Mouse (Mus musculus) G1E (cell line): ENCODE measurements around the gene Pth2r. TPM values are rescaled to one million over a fixed set of nuclear protein-coding genes. Genes with fewer than 3 reads are reported as not detected.

Source experiments
- ATAC-seq: 2 replicates; pipeline ENCODE4 v1.8.0; 2016; ENCODE audit warnings: mild to moderate bottlenecking; ENCODE audit not compliant: insufficient number of reproducible peaks, poor library complexity, low FRiP score, severe bottlenecking; ENCODE audit errors: extremely low read depth
- DNase-seq: peaks from one replicate; pipeline ENCODE4 v3.0.0; 2012; ENCODE audit warnings: low spot score
- H3K27me3 ChIP-seq: 2 replicates; pipeline ENCODE4 v1.6.1; 2012; ENCODE audit warnings: mild to moderate bottlenecking, low read length, inconsistent platforms; ENCODE audit not compliant: insufficient read depth
- H3K36me3 ChIP-seq: replicated peaks from 2 replicates; pipeline ENCODE3; 2012; ENCODE audit warnings: mild to moderate bottlenecking, inconsistent platforms
- H3K4me1 ChIP-seq: 2 replicates; pipeline ENCODE4 v1.6.1; 2012; ENCODE audit warnings: low read depth, low read length, inconsistent platforms, mixed read lengths; ENCODE audit not compliant: insufficient read depth
- H3K4me3 ChIP-seq: 2 replicates; pipeline ENCODE4 v1.5.1; 2012; ENCODE audit warnings: low read depth, mild to moderate bottlenecking, inconsistent platforms, low read length, moderate library complexity, mixed read lengths
- H3K9me3 ChIP-seq: replicated peaks from 2 replicates; pipeline ENCODE4 v1.6.1; 2012; ENCODE audit warnings: inconsistent platforms
- CTCF ChIP-seq: IDR thresholded peaks from 2 replicates; pipeline ENCODE4 v1.5.1; 2012; ENCODE audit warnings: low read depth, low read length, inconsistent platforms, mixed read lengths
- GATA1 ChIP-seq: IDR thresholded peaks from 2 replicates; pipeline ENCODE4 v1.6.1; 2012; ENCODE audit warnings: borderline replicate concordance, low read length, inconsistent platforms, mixed read lengths
- GATA2 ChIP-seq: IDR thresholded peaks from 2 replicates; pipeline ENCODE4 v1.6.1; 2012; ENCODE audit warnings: low read depth, low read length, inconsistent platforms, borderline replicate concordance
- POLR2AphosphoS5 ChIP-seq: IDR thresholded peaks from 2 replicates; pipeline ENCODE4 v1.6.1; 2012; ENCODE audit warnings: low read depth, low read length, inconsistent platforms; ENCODE audit not compliant: insufficient replicate concordance
- TAL1 ChIP-seq: conservative IDR thresholded peaks from 2 replicates; pipeline ENCODE4 v1.6.1; 2012; ENCODE audit warnings: low read depth, low read length, inconsistent platforms, mixed read lengths
- polyA plus RNA-seq: library from polyadenylated mRNA; stranded (reverse); fragments of >175 nt; gene quantifications from 2 replicates; pipeline ENCODE4 v1.2.3, GENCODE M21; 2012
- total RNA-seq, 2 experiments: library from RNA; stranded (forward) in 1 of 2; stranded (reverse) in 1 of 2; fragments of 200-1000 nt in 1 of 2; fragments of >200 nt in 1 of 2; fragmentation: Nextera tagmentation in 1 of 2; gene quantifications; 2 replicates each; pipeline ENCODE4 v1.2.3; 2014 to 2017

The Pth2r gene
- total and polyA plus RNA-seq, 3 experiments, result not detected

DNA sequence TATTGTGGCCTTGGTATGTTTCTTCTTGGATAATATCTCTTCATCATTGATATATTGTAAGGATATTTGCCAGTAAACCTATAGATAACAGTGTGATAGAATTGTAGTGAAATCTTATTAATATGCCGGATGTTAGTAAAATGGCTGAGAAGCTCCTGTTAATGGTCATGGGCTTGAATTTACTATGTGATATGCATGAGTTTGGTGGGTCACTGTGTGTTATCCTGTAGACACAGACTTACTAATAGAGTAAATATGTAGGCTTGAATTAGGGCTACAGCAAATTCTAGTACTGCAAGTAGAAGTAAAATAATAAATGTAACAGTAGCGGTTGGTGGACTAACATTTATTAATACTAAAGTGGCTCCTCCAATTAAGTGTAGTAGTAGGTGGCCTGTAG lies 139.1 kb downstream of the Pth2r start:
- no peak for DNase-seq
- H3K36me3 ChIP-seq, result no peaks in the 10 kb centered on the region

GRCm38 (mm10) chr1:65422501-65423010 lies 140.7 kb downstream of the Pth2r start:
- Histone ChIP-seq H3K4me3 (no peak overlapping the region), H3K36me3 (no peaks in the 10 kb centered on the region), H3K4me1 (no peaks in the 10 kb centered on the region), H3K27me3 (no peaks in the 10 kb centered on the region), H3K9me3 (no peaks in the 10 kb centered on the region)
- no peak for DNase-seq
- no peak for TF ChIP-seq CTCF
- TF ChIP-seq TAL1, result no peak
- TF ChIP-seq GATA1, result no peak
- TF ChIP-seq GATA2, result no peak
- no peak for TF ChIP-seq POLR2AphosphoS5
- ATAC-seq, result no peak

More for the DNA sequence above, 139.1 kb downstream of the Pth2r start:
- Histone ChIP-seq H3K4me1 (no peaks in the 10 kb centered on the region), H3K27me3 (no peaks in the 10 kb centered on the region), H3K9me3 (no peaks in the 10 kb centered on the region), H3K4me3 (no peak overlapping the region)
- ATAC-seq, result peak; percentile 81
- TF ChIP-seq TAL1 (no peak), GATA2 (no peak), CTCF (no peak), POLR2AphosphoS5 (no peak), GATA1 (no peak)

Other genes starting within 250 kb of the Pth2r start
- not detected in 2 replicates for gene Akr1cl, start 249.3 kb upstream of the Pth2r start, total RNA-seq (2014; fragmentation: Nextera tagmentation)
- gene Akr1cl, start 249.3 kb upstream of the Pth2r start, total RNA-seq (2017), result 0.27 and 0.46 TPM in 2 replicates
- not detected in 2 replicates for gene Akr1cl, start 249.3 kb upstream of the Pth2r start, polyA plus RNA-seq
- not detected in 2 replicates for gene Cryge, start 230.9 kb upstream of the Pth2r start, total RNA-seq (2014; fragmentation: Nextera tagmentation)
- 0.76 TPM in 1 of 2 replicates, not detected in the other for gene Cryge, start 230.9 kb upstream of the Pth2r start, total RNA-seq (2017)
- gene Cryge, start 230.9 kb upstream of the Pth2r start, polyA plus RNA-seq, result not detected in 2 replicates
- gene Crygd, start 218.6 kb upstream of the Pth2r start, total RNA-seq (2014; fragmentation: Nextera tagmentation), result not detected in 2 replicates
- gene Crygd, start 218.6 kb upstream of the Pth2r start, total RNA-seq (2017), result 0.49 TPM in 1 of 2 replicates, not detected in the other
- not detected in 2 replicates for gene Crygd, start 218.6 kb upstream of the Pth2r start, polyA plus RNA-seq
- not detected in 2 replicates for gene Crygc, start 208.4 kb upstream of the Pth2r start, total RNA-seq (2014; fragmentation: Nextera tagmentation)
- not detected in 2 replicates for gene Crygc, start 208.4 kb upstream of the Pth2r start, total RNA-seq (2017)
- not detected in 2 replicates for gene Crygc, start 208.4 kb upstream of the Pth2r start, polyA plus RNA-seq
- not detected in 2 replicates for gene Crygb, start 199.8 kb upstream of the Pth2r start, total RNA-seq (2014; fragmentation: Nextera tagmentation)
- gene Crygb, start 199.8 kb upstream of the Pth2r start, total RNA-seq (2017), result not detected in 2 replicates
- not detected in 2 replicates for gene Crygb, start 199.8 kb upstream of the Pth2r start, polyA plus RNA-seq
- gene Cryga, start 178.7 kb upstream of the Pth2r start, total RNA-seq (2014; fragmentation: Nextera tagmentation), result not detected in 2 replicates
- gene Cryga, start 178.7 kb upstream of the Pth2r start, total RNA-seq (2017), result not detected in 2 replicates
- gene Cryga, start 178.7 kb upstream of the Pth2r start, polyA plus RNA-seq, result not detected in 2 replicates
- gene Gm28845, start 162.5 kb upstream of the Pth2r start, total RNA-seq (2014; fragmentation: Nextera tagmentation), result not detected in 2 replicates
- gene Gm28845, start 162.5 kb upstream of the Pth2r start, total RNA-seq (2017), result not detected in 2 replicates
- gene Gm28845, start 162.5 kb upstream of the Pth2r start, polyA plus RNA-seq, result not detected in 2 replicates
- gene D630023F18Rik, start 158.8 kb upstream of the Pth2r start, total RNA-seq (2014; fragmentation: Nextera tagmentation), result 1.1 TPM in 1 of 2 replicates, not detected in the other
- gene D630023F18Rik, start 158.8 kb upstream of the Pth2r start, total RNA-seq (2017), result 0.05 and 0.06 TPM in 2 replicates
- 0.07 TPM in 1 of 2 replicates, not detected in the other for gene D630023F18Rik, start 158.8 kb upstream of the Pth2r start, polyA plus RNA-seq
- 24.2 and 29.9 TPM in 2 replicates for gene Idh1, start 95.6 kb upstream of the Pth2r start, total RNA-seq (2014; fragmentation: Nextera tagmentation)
- gene Idh1, start 95.6 kb upstream of the Pth2r start, total RNA-seq (2017), result 102 and 111 TPM in 2 replicates
- gene Idh1, start 95.6 kb upstream of the Pth2r start, polyA plus RNA-seq, result 1.2 and 1.9 TPM in 2 replicates
- gene Pikfyve, start 95.4 kb upstream of the Pth2r start, total RNA-seq (2014; fragmentation: Nextera tagmentation), result 81.1 and 84.0 TPM in 2 replicates
- gene Pikfyve, start 95.4 kb upstream of the Pth2r start, total RNA-seq (2017), result 81.3 and 95.4 TPM in 2 replicates
- gene Pikfyve, start 95.4 kb upstream of the Pth2r start, polyA plus RNA-seq, result 54.1 and 56.3 TPM in 2 replicates